In genomic region chr8:109006986-109007385, GRCm38 (mm10) we compare ENCODE assay signal across 17 mouse cellular contexts.
"Had no signal": no experiment of that assay in that cellular context is flagged by ENCODE, and none has a peak within 500 bp of the region (broad histone marks: within the 10 kb centered on the region; RNA-seq: fewer than 3 reads in every experiment).

No protein-coding gene starts in this region.

- H3K27me3 ChIP-seq: limb, embryonic 12.5 days; limb, embryonic 15.5 days; lung, embryonic 15.5 days; megakaryocyte, embryonic 14.5 days; midbrain, embryonic 13.5 days had no signal

- H3K4me1 ChIP-seq: limb, embryonic 15.5 days; lung, embryonic 15.5 days; megakaryocyte, embryonic 14.5 days had no signal

- DNase-seq: kidney, adult 18-20 months; kidney, postnatal 10 days; layer of hippocampus, adult 9-11 months; layer of hippocampus, postnatal 36 days; lung, adult 18-20 months; lung, postnatal 10 days; lung, postnatal 36 days; thymus, postnatal 25 days had no signal

- H3K4me2 ChIP-seq: limb, embryonic 12.5 days; limb, embryonic 15.5 days; lung, embryonic 15.5 days; midbrain, embryonic 13.5 days had no signal

- H3K9ac ChIP-seq: limb, embryonic 12.5 days; limb, embryonic 15.5 days; liver, embryonic 14.5 days; lung, embryonic 15.5 days; midbrain, embryonic 13.5 days had no signal

- H3K27ac ChIP-seq: left cerebral cortex, adult 2 months; limb, embryonic 12.5 days; limb, embryonic 15.5 days; liver, embryonic 14.5 days; lung, embryonic 15.5 days; midbrain, embryonic 10.5 days; midbrain, embryonic 13.5 days had no signal

- H3K36me3 ChIP-seq: limb, embryonic 12.5 days; limb, embryonic 15.5 days; lung, embryonic 15.5 days; midbrain, embryonic 10.5 days; midbrain, embryonic 13.5 days had no signal

- H3K9me3 ChIP-seq: limb, embryonic 12.5 days; limb, embryonic 15.5 days; lung, embryonic 15.5 days; midbrain, embryonic 10.5 days; midbrain, embryonic 13.5 days had no signal

- ATAC-seq: inflammation-experienced regulatory T-cells, adult 6 months; midbrain, embryonic 13.5 days had no signal

- H3K4me3 ChIP-seq: left cerebral cortex, adult 2 months; limb, embryonic 12.5 days; limb, embryonic 15.5 days; lung, embryonic 15.5 days; megakaryocyte, embryonic 14.5 days; midbrain, embryonic 10.5 days; midbrain, embryonic 13.5 days had no signal
